Mouse (Mus musculus) frontal cortex, adult 2 months (tissue): ENCODE data around the gene Pet117. TPM values are rescaled to one million over a fixed set of nuclear protein-coding genes. Genes with fewer than 3 reads are reported as not detected.
A peak's percentile ranks its signal among the peaks of the same experiment; 100 is the strongest.

Experiments
- DNase-seq, 2 experiments: peaks; one replicate each; pipeline ENCODE4 v3.0.0; 2022; ENCODE audit warnings: low spot score in 1 of 2; ENCODE audit errors: extremely low spot score in 1 of 2
- polyA plus RNA-seq: library from polyadenylated mRNA; depleted of rRNA; stranded (reverse); fragments of >200 nt; gene quantifications from 2 replicates; pipeline ENCODE4 v1.2.3, GENCODE M21; 2012; rRNA removed

Gene Pet117
- polyA plus RNA-seq, 1 experiment = 0.76 TPM

- DNase-seq = no peak
Measured at GRCm38 (mm10) chr2:144381293-144381692, 12.5 kb downstream of the Pet117 start.

- DNase-seq = no peak
Measured at GRCm38 (mm10) chr2:144381741-144382140, 12.9 kb downstream of the Pet117 start.

- DNase-seq = no peak
Measured at GRCm38 (mm10) chr2:144382624-144383138, 13.9 kb downstream of the Pet117 start.

- DNase-seq = no peak
Measured at GRCm38 (mm10) chr2:144386296-144386695, 17.5 kb downstream of the Pet117 start.

DNA sequence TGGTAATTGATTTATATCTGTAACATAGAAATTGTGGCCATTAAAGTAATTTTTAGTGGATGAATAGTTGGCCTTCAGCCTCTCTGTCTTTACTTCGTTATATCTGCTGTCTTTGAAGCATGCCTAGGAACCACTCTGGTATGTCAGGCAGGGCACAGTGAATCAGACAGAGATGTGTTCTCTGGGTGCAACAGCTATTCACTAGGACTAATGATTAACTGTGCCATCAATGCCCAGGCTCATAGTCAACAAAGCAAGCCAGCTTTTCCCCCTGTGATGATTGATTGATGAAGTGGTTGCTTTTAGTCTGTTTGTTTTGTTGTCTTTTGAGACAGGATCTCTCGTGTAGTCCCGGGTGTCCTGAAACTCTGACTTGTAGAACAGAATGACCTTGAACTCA is 19.6 kb downstream of the Pet117 start:
- no peak for DNase-seq

DNA sequence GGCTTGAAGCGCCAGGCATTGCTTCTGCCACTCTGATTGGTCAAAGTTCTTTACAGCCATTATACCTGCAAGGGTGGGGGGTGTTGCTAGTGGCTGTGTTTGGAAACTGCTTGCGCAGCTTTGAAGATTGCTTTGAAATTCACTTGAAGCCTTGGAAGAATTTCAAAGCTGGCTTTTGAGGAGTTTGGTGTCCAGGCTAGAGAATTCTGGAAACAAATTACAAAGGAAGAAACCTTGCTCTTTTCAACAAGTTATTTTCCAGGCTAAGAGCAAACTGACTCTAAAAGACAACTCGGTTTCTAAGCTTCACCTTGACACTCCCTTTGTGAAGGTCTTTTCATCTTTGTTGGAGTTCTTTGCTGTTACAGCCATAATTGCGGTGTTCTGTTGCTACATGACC is 30.7 kb downstream of the Pet117 start:
- DNase-seq = no peak

DNA sequence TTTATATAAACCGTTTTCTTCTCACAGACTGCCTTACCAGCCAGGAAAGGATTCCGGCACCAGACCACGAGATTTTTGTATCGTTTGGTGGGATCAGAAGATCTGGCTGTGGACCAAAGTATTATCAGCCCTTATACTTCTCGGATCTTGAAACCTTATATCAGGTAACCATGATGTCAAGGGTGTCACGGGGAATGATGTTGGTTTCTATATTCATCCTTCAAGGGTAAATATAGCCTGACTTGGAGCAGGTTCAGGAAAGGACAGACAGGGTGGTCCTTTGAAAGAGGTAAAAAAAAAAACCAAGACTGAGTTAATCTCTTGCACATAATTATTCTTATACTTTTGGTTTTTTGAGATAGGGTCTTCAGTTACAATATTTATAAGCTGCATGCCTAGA is 31.9 kb downstream of the Pet117 start:
- DNase-seq = no peak

GRCm38 (mm10) chr2:144409037-144409436 is 40.2 kb downstream of the Pet117 start:
- no peak for DNase-seq

DNA sequence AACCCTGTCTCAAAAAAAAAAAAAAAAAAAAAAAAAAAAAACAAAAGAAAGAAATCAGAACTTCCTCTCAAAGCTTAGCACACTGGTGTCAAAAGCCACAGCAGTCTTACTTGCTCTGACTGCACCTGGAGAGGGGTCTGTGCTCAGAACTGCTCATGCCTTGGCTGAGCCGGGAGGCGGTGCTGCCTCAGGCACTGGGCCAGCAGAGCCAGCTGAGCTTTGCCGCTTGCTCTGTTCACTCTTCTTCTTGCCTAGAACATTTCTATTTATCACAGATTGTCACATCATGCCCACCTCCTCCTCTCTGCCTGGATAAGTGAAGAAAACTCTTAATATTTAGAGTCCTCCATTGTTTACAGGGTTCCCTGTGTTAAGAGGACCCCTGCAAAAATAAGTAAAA is 41.8 kb downstream of the Pet117 start:
- DNase-seq = peak in 1 of 2 experiments; percentile 48

GRCm38 (mm10) chr2:144414646-144415045 is 45.9 kb downstream of the Pet117 start:
- peak; percentile 36 to 58 for DNase-seq

DNA sequence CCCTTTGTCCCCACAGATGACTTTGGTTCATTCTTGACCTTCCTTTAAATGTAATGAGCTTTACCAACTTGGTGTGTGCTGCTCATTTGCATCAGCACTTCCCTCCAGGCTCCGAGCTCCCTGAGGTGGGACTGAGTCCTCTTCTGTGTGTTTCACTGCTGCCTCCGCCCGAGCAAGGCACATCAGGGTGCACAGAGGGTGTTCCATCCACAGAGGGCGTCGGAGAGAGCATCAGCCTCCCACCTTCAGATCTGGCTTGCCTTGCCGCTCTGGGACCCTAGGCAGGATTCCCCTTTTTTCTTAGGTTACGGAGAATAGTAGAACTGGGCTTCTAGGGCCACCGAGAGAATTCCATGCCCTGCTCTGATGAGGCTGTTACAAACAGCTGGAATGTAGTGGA is 48.1 kb downstream of the Pet117 start:
- no peak for DNase-seq

- DNase-seq = no peak
Measured at GRCm38 (mm10) chr2:144418062-144418461, 49.3 kb downstream of the Pet117 start.

GRCm38 (mm10) chr2:144422094-144422675 is 53.4 kb downstream of the Pet117 start:
- DNase-seq = no peak

Other genes starting within 250 kb of the Pet117 start
- 5.9 and 6.0 TPM in 2 replicates for gene Mgme1, start 98.3 kb upstream of the Pet117 start, polyA plus RNA-seq
- 74.7 and 83.1 TPM in 2 replicates for gene Snx5, start 98.1 kb upstream of the Pet117 start, polyA plus RNA-seq
- gene Ovol2, start 36.9 kb upstream of the Pet117 start, polyA plus RNA-seq = 6.1 and 8.3 TPM in 2 replicates
- 33.0 TPM in 2 replicates for gene Kat14, start within 50 bp of the Pet117 start, polyA plus RNA-seq
- 73.6 and 78.2 TPM in 2 replicates for gene Dzank1, start 158.4 kb downstream of the Pet117 start, polyA plus RNA-seq
- 18.6 and 21.1 TPM in 2 replicates for gene Polr3f, start 158.7 kb downstream of the Pet117 start, polyA plus RNA-seq
- 31.4 and 33.4 TPM in 2 replicates for gene Rbbp9, start 181.9 kb downstream of the Pet117 start, polyA plus RNA-seq
- gene Sec23b, start 187.2 kb downstream of the Pet117 start, polyA plus RNA-seq = 44.2 and 50.1 TPM in 2 replicates
- 64.6 and 72.2 TPM in 2 replicates for gene Smim26, start 225.1 kb downstream of the Pet117 start, polyA plus RNA-seq
- gene Dtd1, start 230.9 kb downstream of the Pet117 start, polyA plus RNA-seq = 57.5 and 68.5 TPM in 2 replicates